Mouse (Mus musculus) myocyte (in vitro differentiated cells): ENCODE data around the gene Oprd1.

Source experiments
- MAX ChIP-seq: IDR thresholded peaks from one replicate; pipeline ENCODE4 v1.6.1; 2011; ENCODE audit warnings: low read depth, mild to moderate bottlenecking, control low read depth
- USF1 ChIP-seq: IDR thresholded peaks from one replicate; pipeline ENCODE4 v1.6.1; 2011; ENCODE audit warnings: low read depth, mild to moderate bottlenecking, control low read depth, moderate library complexity

- TF ChIP-seq MAX (no peak), USF1 (no peak)
These were observed 10.9 kb downstream of the Oprd1 start for GRCm38 (mm10) chr4:132133381-132133780.
